Comparison of ENCODE assay signal across 10 mouse cellular contexts in the genomic region with DNA sequence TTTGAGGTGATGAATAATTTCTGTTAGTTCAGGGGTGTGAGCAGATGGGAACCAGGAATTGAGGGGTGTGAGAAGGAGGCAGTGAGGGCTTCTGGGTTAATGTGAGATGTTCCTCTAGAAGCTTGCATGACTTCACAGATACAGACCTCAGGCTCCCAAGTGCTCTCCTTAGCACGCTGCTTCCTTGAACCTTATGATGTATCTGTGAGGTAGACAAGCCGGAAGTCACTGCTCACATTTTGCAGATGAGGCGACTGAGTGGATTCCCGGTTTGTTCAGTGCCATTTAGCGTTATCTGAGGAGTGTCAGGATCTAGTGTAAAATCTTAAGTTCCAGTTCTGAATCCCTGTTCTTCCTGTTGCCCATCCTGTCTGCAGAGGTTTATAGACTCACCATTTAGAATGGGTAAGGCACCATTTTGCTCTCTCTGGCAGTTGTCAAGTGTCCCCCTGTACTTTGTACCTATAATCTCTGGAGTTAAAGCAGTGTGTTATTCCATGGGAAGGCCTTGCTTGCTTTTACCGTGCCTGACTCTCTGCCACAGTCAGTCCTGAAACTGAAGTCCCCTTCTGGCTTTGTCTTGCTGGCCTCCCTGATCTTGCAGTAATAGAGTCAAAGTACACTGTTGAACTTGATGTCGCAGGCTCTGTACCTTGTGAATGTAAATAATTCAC. TPM values are rescaled to one million over a fixed set of nuclear protein-coding genes. Genes with fewer than 3 reads are reported as not detected.
DNase-seq lines count a peak whose midpoint lies in the region; ATAC-seq and TF ChIP-seq lines count a peak whose summit lies in the region.
"Had no signal": no experiment of that assay in that cellular context is flagged by ENCODE, and none has a peak within 500 bp of the region (broad histone marks: within the 10 kb centered on the region; RNA-seq: fewer than 3 reads in every experiment).

No protein-coding gene starts in this region.

- H3K4me2 ChIP-seq in hindbrain, embryonic 12.5 days (replicated peaks) = peak overlapping the region; percentile 99
- H3K4me2 ChIP-seq in midbrain, embryonic 11.5 days = peak overlapping the region; percentile 89

- H3K4me3 ChIP-seq in heart, embryonic 10.5 days = peak overlapping the region; percentile 75
- H3K4me3 ChIP-seq in ES-E14 (ENCODE audit: insufficient read depth in 1 of 2, low read depth in 1 of 2, low read length in 2 of 2, poor library complexity in 1 of 2, severe bottlenecking in 1 of 2) = no peak overlapping the region
- H3K4me3 ChIP-seq in hindbrain, embryonic 12.5 days = peak overlapping the region; percentile 59
- peak overlapping the region; percentile 63 for H3K4me3 ChIP-seq in midbrain, embryonic 11.5 days (ENCODE audit: low read depth, low read length)

- DNase-seq in heart, embryonic 10.5 days (ENCODE audit: low spot score) = no peak
- DNase-seq in heart, adult 8-10 months (ENCODE audit: low spot score) = no peak
- no peak for DNase-seq in ES-E14 (ENCODE audit: low read depth, low spot score)
- DNase-seq in midbrain, embryonic 11.5 days (ENCODE audit: low spot score, missing footprints) = no peak
- no peak for DNase-seq in right cerebral cortex, postnatal 36 days (ENCODE audit: low spot score in 2 of 2)
- DNase-seq in left cerebral cortex, postnatal 36 days (ENCODE audit: low spot score in 2 of 2) = no peak
- DNase-seq: adrenal gland, postnatal 25 days; right cerebral cortex, postnatal 25 days had no signal

- no peaks in the 10 kb centered on the region for H3K9me3 ChIP-seq in heart, embryonic 10.5 days
- H3K9me3 ChIP-seq in ES-E14 (ENCODE audit: control insufficient read depth, insufficient read depth, low read depth, low read length) = no peaks in the 10 kb centered on the region
- no peaks in the 10 kb centered on the region for H3K9me3 ChIP-seq in hindbrain, embryonic 12.5 days (replicated peaks)
- no peaks in the 10 kb centered on the region for H3K9me3 ChIP-seq in midbrain, embryonic 11.5 days (ENCODE audit: control insufficient read depth, low read length)

- ATAC-seq in hindbrain, embryonic 12.5 days (ENCODE audit: low FRiP score) = no peak
- ATAC-seq in midbrain, embryonic 11.5 days (ENCODE audit: low FRiP score) = no peak
- no peak for ATAC-seq in granulocyte monocyte progenitor cell, adult 5-6 weeks (replicated peaks; ENCODE audit: poor library complexity, severe bottlenecking)

- intact Hi-C loops in left cerebral cortex, postnatal 36 days (cut with DNase I) = no loop called here

- H3K27me3 ChIP-seq in heart, embryonic 10.5 days (ENCODE audit: insufficient read depth, poor library complexity, severe bottlenecking) = no peaks in the 10 kb centered on the region
- H3K27me3 ChIP-seq in hindbrain, embryonic 12.5 days = no peaks in the 10 kb centered on the region
- H3K27me3 ChIP-seq in midbrain, embryonic 11.5 days (ENCODE audit: control insufficient read depth, insufficient read depth, low read length) = no peaks in the 10 kb centered on the region

- in situ Hi-C loops in ES-E14 (cut with MboI; ENCODE audit: low sequenced_read_pairs in 2 of 2, unreplicated experiment in 2 of 2) = no loop called here

- WGBS in heart, embryonic 10.5 days = 60% methylated on average over 7 of the region's 7 CpGs
- WGBS in hindbrain, embryonic 12.5 days = 73% methylated on average over 7 of the region's 7 CpGs
- 82% methylated on average over 7 of the region's 7 CpGs for WGBS in midbrain, embryonic 11.5 days

- no peak overlapping the region for H3K9ac ChIP-seq in ES-E14 (ENCODE audit: insufficient read depth, low read depth, low read length, poor library complexity, severe bottlenecking)
- peak overlapping the region; percentile 53 for H3K9ac ChIP-seq in hindbrain, embryonic 12.5 days
- peak overlapping the region; percentile 53 for H3K9ac ChIP-seq in midbrain, embryonic 11.5 days (ENCODE audit: low read length)

- H3K4me1 ChIP-seq in heart, embryonic 10.5 days = peaks cover 38% of the 10 kb centered on the region
- H3K4me1 ChIP-seq in ES-E14 (ENCODE audit: control insufficient read depth in 2 of 2, insufficient read depth in 2 of 2, low read length in 2 of 2, poor library complexity in 1 of 2) = peaks cover 0 to 11% of the 10 kb centered on the region in 2 experiments; a peak in 1 of 4 replicates
- H3K4me1 ChIP-seq in hindbrain, embryonic 12.5 days = peaks cover 35% of the 10 kb centered on the region
- peaks cover 30% of the 10 kb centered on the region for H3K4me1 ChIP-seq in midbrain, embryonic 11.5 days (ENCODE audit: control insufficient read depth, insufficient read depth, low read length)

- no peaks in the 10 kb centered on the region for H3K36me3 ChIP-seq in heart, embryonic 10.5 days
- no peaks in the 10 kb centered on the region for H3K36me3 ChIP-seq in ES-E14 (ENCODE audit: control insufficient read depth, insufficient read depth, low read length, poor library complexity, severe bottlenecking)
- H3K36me3 ChIP-seq in hindbrain, embryonic 12.5 days = no peaks in the 10 kb centered on the region
- H3K36me3 ChIP-seq in midbrain, embryonic 11.5 days (ENCODE audit: control insufficient read depth, insufficient read depth, low read length) = no peaks in the 10 kb centered on the region

- H3K27ac ChIP-seq in heart, embryonic 10.5 days = no peak overlapping the region
- no peak overlapping the region for H3K27ac ChIP-seq in ES-E14 (ENCODE audit: insufficient read depth, low read depth, low read length, poor library complexity, severe bottlenecking)
- no peak overlapping the region for H3K27ac ChIP-seq in hindbrain, embryonic 12.5 days
- no peak overlapping the region for H3K27ac ChIP-seq in midbrain, embryonic 11.5 days (ENCODE audit: low read depth, low read length)

TF ChIP-seq in ES-E14, 5 proteins besides CTCF, POLR2A, EP300 and RAD21:
- TF ChIP-seq HCFC1 (IDR thresholded peaks at IDR 0.05; ENCODE audit: borderline replicate concordance, insufficient read depth, low read length) (no peak), ZNF384 (IDR thresholded peaks at IDR 0.05; ENCODE audit: low read depth, low read length) (0 out of 2 replicates have a peak, but pooled peaks have one; percentile 18)
TF ChIP-seq in ES-E14: peak in this region for 1.

RNA-seq across cellular contexts. Expression of a gene that starts 3.0 kb away (rescaled TPM):
- 11.5 and 11.7 TPM in 2 replicates for polyA plus RNA-seq in heart, embryonic 10.5 days (2016; fragmentation: Nextera tagmentation; extraction: Ambion mirVana)
- 10 to 100 TPM; 19.6 to 21.4 (median 20.5) TPM for total RNA-seq in heart, adult 8-10 months (2022)
- 14.1 and 14.2 TPM in 2 replicates for total RNA-seq in ES-E14 (2012; rRNA removed)
- polyA plus RNA-seq in hindbrain, embryonic 12.5 days (2016; fragmentation: Nextera tagmentation; extraction: Ambion mirVana) = 28.0 and 29.2 TPM in 2 replicates
- 13.4 and 13.5 TPM in 2 replicates for polyA plus RNA-seq in midbrain, embryonic 11.5 days (2014; fragmentation: Nextera tagmentation; extraction: Ambion mirVana)
- 5.5 and 8.2 TPM in 2 replicates for total RNA-seq in granulocyte monocyte progenitor cell, adult 5-6 weeks (2014; fragmentation: Nextera tagmentation)
- 3.6 and 6.0 TPM in 2 replicates for total RNA-seq in granulocyte monocyte progenitor cell, adult 5-6 weeks (2017)
- 10 to 100 TPM; 55.6 to 60.3 TPM for total RNA-seq in left cerebral cortex, postnatal 36 days (2021)

Comparison
In these comparisons a context has a peak if more than half of its experiments do, and no peak if none do; other contexts are left out.
1. H3K4me3 ChIP-seq: peak in heart, embryonic 10.5 days (single experiment), hindbrain, embryonic 12.5 days (single experiment) and midbrain, embryonic 11.5 days (single experiment); none in ES-E14 (0 of 2).